Mouse (Mus musculus) adrenal gland, adult 18-20 months (tissue): ENCODE data around the gene Ccl9. TPM values are rescaled to one million over a fixed set of nuclear protein-coding genes. Genes with fewer than 3 reads are reported as not detected.

Source experiments
- DNase-seq, 2 experiments: peaks; one replicate each; pipeline ENCODE4 v3.0.0; 2021 to 2022; ENCODE audit warnings: low spot score in 2 of 2
- long read RNA-seq, 2 experiments: library from polyadenylated mRNA; stranded (forward); transcript quantifications; one replicate each; pipeline ENCODE4 v2.0.0; 2021
- total RNA-seq, 2 experiments: library from RNA; stranded (reverse); gene quantifications; 1 replicate in 1 of 2; 2 replicates in 1 of 2; pipeline ENCODE4 v1.2.3; 2021

Gene Ccl9
- 10 to 100 TPM in 1 of 2 experiments, 1 to 10 TPM in 1; 7.9 to 17.1 TPM for total RNA-seq
- long read RNA-seq, experiment 1, partial matches to known transcripts, result 0 of 2 reads
- long read RNA-seq, experiment 1, other reads (novel, unspliced or antisense), result 0 of 2 reads
- long read RNA-seq, experiment 2, partial matches to known transcripts, result 0 of 3 reads
- long read RNA-seq, experiment 2, other reads (novel, unspliced or antisense), result 0 of 3 reads

GRCm38 (mm10) chr11:83578186-83578760 lies at the start of gene Ccl9:
Ccl9 (minus strand) TSS chr11:83578636.
- no peak for DNase-seq

DNA sequence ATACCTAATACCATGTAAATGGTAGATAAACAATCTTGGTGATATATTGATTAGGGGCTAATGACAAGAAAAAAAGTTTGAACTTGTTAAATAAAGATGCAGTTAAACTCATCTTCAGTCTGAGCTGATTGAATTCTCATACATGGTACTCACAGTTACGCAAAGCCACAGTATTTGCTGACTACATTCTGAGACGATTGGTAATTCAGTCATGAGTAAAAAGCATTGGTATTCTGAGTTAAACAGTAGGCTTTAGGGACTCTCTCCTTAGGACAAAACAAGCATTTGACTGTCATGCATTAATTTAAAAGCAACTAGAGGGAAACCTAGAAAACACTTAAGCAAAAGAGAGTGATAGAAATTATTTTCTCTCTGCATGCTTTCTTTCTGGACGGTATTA lies 45.1 kb upstream of the Ccl9 start:
- DNase-seq, result no peak

- DNase-seq, result no peak
Observed at GRCm38 (mm10) chr11:83619037-83619436, 40.6 kb upstream of the Ccl9 start.

DNA sequence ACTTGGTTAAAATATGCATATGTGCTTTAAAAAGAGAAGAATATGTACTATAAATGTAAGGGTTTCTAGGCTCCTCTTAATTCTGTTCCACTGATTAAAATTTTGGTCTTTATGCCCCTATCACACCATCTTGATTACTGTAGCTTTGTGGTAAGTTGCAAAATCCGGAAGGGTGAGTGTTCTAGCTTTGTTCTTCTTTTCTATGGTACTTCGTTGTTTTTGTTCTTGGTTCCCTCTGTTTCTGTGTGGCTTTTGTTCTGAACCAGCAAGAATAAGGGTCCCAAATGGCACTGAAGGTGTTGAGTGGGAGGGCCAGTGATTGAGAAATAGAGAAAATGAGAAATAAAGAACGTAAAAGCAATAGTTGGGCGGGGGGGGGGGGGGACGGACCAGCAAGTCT lies 39.8 kb upstream of the Ccl9 start:
- DNase-seq, result no peak

- DNase-seq, result no peak
Observed at GRCm38 (mm10) chr11:83616586-83616985, 38.1 kb upstream of the Ccl9 start.

DNA sequence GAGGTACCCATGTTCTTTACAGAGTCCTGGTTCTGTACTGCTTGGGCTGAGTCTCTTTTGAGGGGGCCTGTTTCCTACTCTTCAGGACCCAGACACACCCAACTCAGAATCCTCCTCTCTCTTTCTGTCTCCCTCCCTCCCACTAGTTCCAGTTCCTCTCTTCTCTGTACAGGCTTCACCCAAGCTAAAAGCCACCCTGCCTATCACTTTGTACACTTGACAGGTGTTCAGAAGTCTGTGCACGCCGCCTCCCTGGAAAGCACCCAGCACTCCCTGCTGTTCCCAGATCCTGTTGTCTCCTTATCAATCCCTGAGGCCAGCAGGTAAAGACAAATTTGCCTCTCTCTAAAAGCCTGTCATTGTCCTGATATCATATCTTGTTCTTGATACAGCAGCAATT lies 32.5 kb upstream of the Ccl9 start:
- DNase-seq, result no peak

GRCm38 (mm10) chr11:83606396-83606795 lies 28.0 kb upstream of the Ccl9 start:
- no peak for DNase-seq

DNA sequence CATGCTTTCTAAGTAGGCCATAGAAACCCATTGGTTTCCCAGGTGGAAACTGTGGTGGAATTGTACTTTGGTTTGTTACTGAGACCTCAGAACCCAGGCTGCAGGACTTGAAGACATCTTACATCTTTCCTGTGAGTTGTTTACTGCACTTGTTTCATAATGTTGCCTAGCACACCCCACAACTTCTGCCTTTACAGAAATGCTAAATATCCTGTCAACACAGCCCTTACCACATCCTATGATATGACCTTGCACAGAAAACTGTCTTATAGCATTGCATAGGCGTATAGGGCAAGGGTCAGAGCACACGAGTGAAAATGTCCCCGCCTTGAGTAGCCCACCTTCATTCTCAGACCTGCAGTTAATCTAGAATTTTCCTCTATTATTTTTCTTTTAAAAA lies 27.1 kb upstream of the Ccl9 start:
- DNase-seq, result no peak

DNA sequence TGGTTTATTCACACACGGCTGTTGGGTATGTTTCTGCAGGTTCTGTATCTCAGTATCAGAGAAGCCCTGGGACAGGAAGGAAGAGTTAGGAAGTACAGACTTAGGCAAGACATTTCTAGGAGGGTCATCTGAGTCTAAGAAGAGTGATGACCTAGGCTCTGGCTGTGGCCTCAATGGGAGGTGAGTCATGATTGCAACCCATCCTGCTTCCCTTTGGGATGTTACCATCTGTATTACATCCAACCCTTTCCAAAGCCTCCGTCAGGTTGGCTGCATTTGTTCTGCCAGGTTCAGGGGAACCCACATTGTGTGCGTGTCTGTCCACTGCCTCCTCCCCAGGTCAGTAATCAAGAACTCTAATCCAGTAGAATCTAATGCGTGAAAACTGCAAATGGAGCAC lies 26.3 kb upstream of the Ccl9 start:
- no peak for DNase-seq

DNA sequence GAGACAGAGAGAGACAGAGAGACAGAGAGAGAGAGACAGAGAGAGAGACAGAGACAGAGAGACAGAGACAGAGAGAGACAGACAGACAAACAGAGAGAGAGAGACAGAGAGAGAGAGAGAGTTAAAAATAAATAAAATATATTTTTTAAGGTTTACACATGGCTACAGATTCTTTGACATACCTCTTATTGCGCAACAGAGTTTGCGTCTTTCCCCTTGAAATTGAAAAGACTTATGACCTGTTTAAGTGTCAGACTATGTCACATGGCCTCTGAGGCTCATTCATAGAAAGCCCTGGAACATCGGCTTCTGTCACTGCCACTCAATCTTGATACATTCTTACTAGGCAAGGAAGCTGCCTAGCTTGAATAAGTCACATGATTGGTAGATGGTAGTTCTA lies 25.0 kb upstream of the Ccl9 start:
- no peak for DNase-seq

DNA sequence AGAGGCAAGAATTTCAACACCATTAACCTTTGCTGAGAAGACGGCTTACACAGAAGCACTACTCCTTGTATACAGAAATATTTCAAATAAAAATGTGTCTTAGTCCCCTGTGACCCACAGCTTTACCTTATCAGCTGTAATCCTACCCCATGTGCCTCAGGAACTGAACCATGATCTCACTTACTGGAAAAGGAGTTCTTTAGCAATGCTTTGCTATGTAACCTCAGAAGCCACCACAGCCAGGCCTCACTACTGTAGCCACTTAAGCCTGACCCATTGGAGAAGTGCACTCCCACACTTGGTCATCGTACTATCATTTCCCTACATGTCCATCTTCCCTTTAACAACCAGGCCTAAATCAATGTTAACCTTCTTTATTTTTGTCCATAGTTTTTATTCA lies 22.1 kb upstream of the Ccl9 start:
- DNase-seq, result no peak

DNA sequence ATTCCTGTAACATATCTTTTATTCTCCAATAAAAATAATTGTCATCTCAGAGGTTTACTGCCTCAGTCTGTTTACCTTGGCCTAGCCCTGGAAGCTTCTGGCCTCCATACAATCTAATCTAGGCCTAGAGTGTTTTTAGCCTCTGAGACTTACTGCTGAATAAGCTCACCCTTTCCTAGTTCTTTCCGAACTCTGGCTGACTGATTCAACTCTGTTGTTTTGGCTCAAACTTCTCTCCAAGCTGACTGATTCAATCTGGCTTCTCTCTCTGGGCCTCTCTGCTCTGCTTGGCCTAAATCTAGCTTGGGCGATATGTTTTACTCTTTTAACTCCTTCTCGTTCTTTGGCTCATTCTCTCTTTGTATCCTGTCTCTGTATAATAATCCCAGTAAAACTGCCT lies 20.6 kb upstream of the Ccl9 start:
- no peak for DNase-seq

DNA sequence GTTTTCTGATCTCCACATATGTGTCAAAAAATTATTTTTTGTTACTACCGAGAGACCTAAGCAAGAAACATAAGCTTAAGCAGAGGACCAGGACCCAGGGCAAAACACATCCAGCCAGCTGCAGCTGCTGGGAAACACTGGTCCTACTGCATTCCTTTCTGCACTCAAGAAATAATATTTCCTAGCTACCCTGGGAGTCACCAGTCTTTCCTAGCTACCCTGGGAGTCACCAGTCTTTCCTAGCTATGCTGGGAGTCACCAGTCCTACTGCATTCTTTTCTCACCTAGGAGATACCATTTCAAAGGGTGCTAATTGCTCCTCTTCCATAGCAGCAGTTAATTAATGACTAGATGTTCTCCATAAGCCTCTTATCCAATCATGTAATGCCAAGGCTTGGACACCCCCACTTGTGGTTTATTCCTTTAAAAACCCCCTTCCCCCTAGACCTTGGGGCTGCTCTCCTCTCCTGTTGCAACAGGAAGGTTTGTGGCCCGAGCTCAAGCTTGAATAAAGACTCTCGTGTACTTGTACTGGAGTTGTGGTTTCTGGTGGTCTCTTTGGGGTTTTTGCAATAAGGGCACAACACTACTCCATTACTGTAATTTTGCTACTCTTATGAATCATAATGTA lies 19.9 kb upstream of the Ccl9 start:
- no peak for DNase-seq

GRCm38 (mm10) chr11:83597796-83598195 lies 19.4 kb upstream of the Ccl9 start:
- no peak for DNase-seq

DNA sequence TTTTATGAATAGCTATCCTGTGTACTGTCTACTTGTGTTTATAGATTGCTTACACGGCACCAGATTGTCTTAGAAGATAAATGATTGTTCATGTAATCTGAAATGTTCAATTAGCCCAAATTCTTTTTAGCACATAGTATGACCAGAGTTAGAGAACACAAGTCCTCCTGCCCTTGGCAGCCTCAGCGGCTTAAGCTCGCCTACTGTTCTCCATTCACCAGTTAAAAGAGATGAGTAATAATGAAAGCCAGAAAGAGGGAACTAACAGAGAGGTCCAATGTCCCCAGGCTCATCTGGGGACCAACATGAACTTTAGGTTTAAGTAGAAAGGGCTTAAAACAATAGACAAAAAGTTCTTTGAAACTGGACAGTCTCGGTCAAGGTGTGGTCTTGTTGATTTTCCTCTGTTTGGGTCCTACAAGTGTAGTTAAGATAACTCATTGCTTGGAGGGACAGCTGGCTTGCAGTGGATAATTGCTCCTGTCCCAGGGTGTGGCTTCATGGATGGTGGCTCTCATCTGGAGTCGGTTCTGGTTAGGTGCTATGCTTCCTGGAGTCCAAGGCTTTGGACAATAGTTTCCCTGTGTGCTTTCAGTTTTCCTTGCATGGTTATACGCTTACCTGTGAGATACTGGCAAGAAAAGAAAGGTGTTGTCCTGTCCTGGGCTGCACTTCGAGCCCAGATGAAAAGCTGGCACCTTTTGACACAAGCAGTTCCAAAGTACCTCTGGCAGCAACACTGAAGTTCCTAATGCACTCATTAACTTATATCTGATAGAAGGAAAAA lies 17.4 kb upstream of the Ccl9 start:
- no peak for DNase-seq

- DNase-seq, result no peak
Observed at GRCm38 (mm10) chr11:83593453-83593852, 15.0 kb upstream of the Ccl9 start.

- DNase-seq, result peak in 1 of 2 experiments; percentile 26
Observed at GRCm38 (mm10) chr11:83592853-83593252, 14.4 kb upstream of the Ccl9 start, which contains the start of gene Ccl6. Ccl6 (minus strand) TSS chr11:83593087.

DNA sequence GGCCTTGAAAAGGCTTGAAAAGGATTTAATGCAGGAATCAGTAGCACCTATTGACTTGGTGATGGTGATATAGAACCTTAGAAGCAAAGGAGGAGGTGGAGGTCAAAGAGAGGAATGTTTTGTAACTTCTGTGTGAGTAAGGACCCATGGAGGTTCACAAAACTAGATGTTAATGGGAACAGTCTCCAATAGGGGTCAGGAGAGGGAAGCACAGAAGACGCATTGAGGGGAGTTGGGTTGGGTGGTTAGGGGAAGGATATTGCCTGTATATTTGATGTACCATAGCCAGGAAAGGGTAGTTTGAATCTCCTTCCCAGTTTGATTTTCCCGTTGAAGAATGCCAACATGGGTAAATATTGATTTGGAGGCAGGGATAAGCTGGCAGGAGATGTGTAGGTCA lies 5.8 kb upstream of the Ccl9 start:
- no peak for DNase-seq

GRCm38 (mm10) chr11:83583450-83583754 lies 5.0 kb upstream of the Ccl9 start:
- DNase-seq, result no peak

- DNase-seq, result no peak
Observed at GRCm38 (mm10) chr11:83582626-83583449, 4.4 kb upstream of the Ccl9 start.
